Mouse (Mus musculus): ENCODE measurements around the gene Arhgef10l. TPM values are rescaled to one million over a fixed set of nuclear protein-coding genes. Genes with fewer than 3 reads are reported as not detected.
A peak's percentile ranks its signal among the peaks of the same experiment; 100 is the strongest.

The Arhgef10l gene
- polyA plus RNA-seq, 1 experiment: 34.7 TPM

DNA sequence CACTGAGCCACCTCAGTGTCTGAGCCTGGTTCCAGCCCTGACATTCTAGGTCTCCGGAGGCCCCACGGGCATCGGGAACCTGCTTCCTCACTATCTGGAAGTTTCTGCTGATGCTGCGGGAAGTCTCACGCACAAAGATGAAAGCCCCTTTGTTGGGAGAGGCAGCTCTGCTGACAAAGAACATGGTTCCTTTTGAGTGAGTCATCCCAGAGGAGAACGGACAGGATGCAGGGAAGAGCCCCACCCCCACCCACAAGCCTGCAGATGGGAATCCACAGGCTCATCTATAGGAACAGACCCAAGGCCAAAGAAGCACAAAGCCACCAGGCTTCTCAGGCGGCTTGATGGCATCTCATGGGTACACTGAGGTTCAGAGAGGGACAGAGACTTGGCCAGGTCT is 165.0 kb downstream of the Arhgef10l start:
- no peaks in the 10 kb centered on the region for H3K79me2 ChIP-seq (ENCODE audit: control insufficient read depth, insufficient read depth)
- no peak for TF ChIP-seq E2F4 (IDR thresholded peaks at IDR 0.05; ENCODE audit: insufficient read depth)
- TF ChIP-seq REST (IDR thresholded peaks at IDR 0.05; ENCODE audit: insufficient read depth, insufficient read length): no peak
- no peak for TF ChIP-seq USF1 (IDR thresholded peaks at IDR 0.05; ENCODE audit: low read depth)
- TF ChIP-seq CEBPB (IDR thresholded peaks at IDR 0.05; ENCODE audit: insufficient read depth, poor library complexity, severe bottlenecking): no peak
- TF ChIP-seq TCF3 (IDR thresholded peaks at IDR 0.05; ENCODE audit: insufficient read length, low read depth): no peak
- peak overlapping the region; percentile 32 for H3K4me2 ChIP-seq (ENCODE audit: low read depth)
- H3K36me3 ChIP-seq (ENCODE audit: control insufficient read depth, insufficient read depth): no peaks in the 10 kb centered on the region
- no peak overlapping the region for H3ac ChIP-seq (ENCODE audit: control insufficient read depth, insufficient read length)
- H3K4me3 ChIP-seq: no peak overlapping the region
- no peaks in the 10 kb centered on the region for H3K27me3 ChIP-seq (ENCODE audit: control insufficient read depth, insufficient read depth, insufficient read length)

DNA sequence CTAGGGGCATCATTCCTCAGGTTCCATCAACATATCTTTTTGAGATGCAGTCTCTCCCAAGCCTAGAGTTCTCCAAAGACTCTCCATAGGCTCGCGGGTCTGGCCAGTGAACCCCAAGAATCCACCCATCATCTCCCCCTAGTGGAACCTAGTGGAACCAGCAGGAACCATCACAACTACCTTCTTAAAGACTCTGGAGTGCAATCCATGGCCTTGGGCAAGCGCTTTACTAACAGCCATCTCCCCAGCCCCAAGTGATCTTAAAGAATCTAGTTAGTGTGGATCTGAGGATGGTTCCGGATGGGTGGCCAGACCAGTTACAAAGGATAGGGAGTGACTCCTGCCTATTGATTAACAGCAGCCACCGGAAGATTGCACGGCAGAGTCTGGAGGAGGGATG is 166.2 kb downstream of the Arhgef10l start:
- no peak overlapping the region for H3ac ChIP-seq (ENCODE audit: control insufficient read depth, insufficient read length)
- H3K4me2 ChIP-seq (ENCODE audit: low read depth): no peak overlapping the region
- no peaks in the 10 kb centered on the region for H3K79me2 ChIP-seq (ENCODE audit: control insufficient read depth, insufficient read depth)
- no peak overlapping the region for H3K4me3 ChIP-seq
- TF ChIP-seq POLR2A (IDR thresholded peaks at IDR 0.05; ENCODE audit: insufficient read length, low read depth) (no peak), TCF3 (IDR thresholded peaks at IDR 0.05; ENCODE audit: insufficient read length, low read depth) (no peak), MYOG (IDR thresholded peaks at IDR 0.05; ENCODE audit: control insufficient read depth in 1 of 3, insufficient read depth in 1 of 3, insufficient read length in 2 of 3, low read depth in 2 of 3) (no peak), CEBPB (IDR thresholded peaks at IDR 0.05; ENCODE audit: insufficient read depth, poor library complexity, severe bottlenecking) (no peak), E2F4 (IDR thresholded peaks at IDR 0.05; ENCODE audit: insufficient read depth) (no peak), MAX (IDR thresholded peaks at IDR 0.05; ENCODE audit: low read depth) (no peak), REST (IDR thresholded peaks at IDR 0.05; ENCODE audit: insufficient read depth, insufficient read length) (no peak), POLR2AphosphoS2 (IDR thresholded peaks at IDR 0.05; ENCODE audit: insufficient read length, low read depth) (no peak)
- H3K27me3 ChIP-seq (ENCODE audit: control insufficient read depth, insufficient read depth, insufficient read length): no peaks in the 10 kb centered on the region
- no peaks in the 10 kb centered on the region for H3K36me3 ChIP-seq (ENCODE audit: control insufficient read depth, insufficient read depth)

DNA sequence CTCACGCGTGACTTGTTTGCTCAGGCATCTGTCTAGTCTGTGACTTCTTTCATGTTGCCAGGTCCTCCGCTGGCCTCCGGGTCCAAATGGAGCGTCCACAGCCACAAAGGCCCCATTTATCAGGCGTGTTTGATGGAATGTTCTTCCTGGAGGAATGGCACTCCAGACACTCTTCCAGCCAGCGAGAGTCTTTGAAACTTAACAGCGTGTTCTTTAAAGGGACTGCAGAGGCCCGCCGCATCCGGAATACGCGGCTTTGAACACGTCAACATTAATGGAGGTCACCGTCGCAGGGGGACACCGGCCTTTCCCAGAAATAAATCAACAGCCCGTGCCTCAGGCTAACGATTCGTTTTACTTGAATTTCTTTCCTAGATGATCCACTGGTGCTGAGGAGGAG is 168.6 kb downstream of the Arhgef10l start:
- Histone ChIP-seq H3K79me2 (ENCODE audit: control insufficient read depth, insufficient read depth) (no peaks in the 10 kb centered on the region), H3ac (ENCODE audit: control insufficient read depth, insufficient read length) (no peak overlapping the region), H3K4me3 (no peak overlapping the region), H3K4me2 (ENCODE audit: low read depth) (no peak overlapping the region), H3K36me3 (ENCODE audit: control insufficient read depth, insufficient read depth) (no peaks in the 10 kb centered on the region), H3K27me3 (ENCODE audit: control insufficient read depth, insufficient read depth, insufficient read length) (peaks cover 20% of the 10 kb centered on the region)
- no peak for TF ChIP-seq POLR2AphosphoS2 (IDR thresholded peaks at IDR 0.05; ENCODE audit: insufficient read length, low read depth)
- TF ChIP-seq MAX (IDR thresholded peaks at IDR 0.05; ENCODE audit: low read depth): no peak
- no peak for TF ChIP-seq MYOG (IDR thresholded peaks at IDR 0.05; ENCODE audit: control insufficient read depth in 1 of 3, insufficient read depth in 1 of 3, insufficient read length in 2 of 3, low read depth in 2 of 3)
- TF ChIP-seq SRF (IDR thresholded peaks at IDR 0.05; ENCODE audit: control insufficient read depth, insufficient read length, low read depth): no peak
- TF ChIP-seq POLR2A (IDR thresholded peaks at IDR 0.05; ENCODE audit: insufficient read length, low read depth): no peak
- no peak for TF ChIP-seq USF1 (IDR thresholded peaks at IDR 0.05; ENCODE audit: low read depth)
- no peak for TF ChIP-seq REST (IDR thresholded peaks at IDR 0.05; ENCODE audit: insufficient read depth, insufficient read length)
- no peak for TF ChIP-seq TCF3 (IDR thresholded peaks at IDR 0.05; ENCODE audit: insufficient read length, low read depth)
- no peak for TF ChIP-seq MYOD1 (IDR thresholded peaks at IDR 0.05; ENCODE audit: control insufficient read depth in 1 of 3, insufficient read length in 2 of 3, low read depth in 2 of 3)

DNA sequence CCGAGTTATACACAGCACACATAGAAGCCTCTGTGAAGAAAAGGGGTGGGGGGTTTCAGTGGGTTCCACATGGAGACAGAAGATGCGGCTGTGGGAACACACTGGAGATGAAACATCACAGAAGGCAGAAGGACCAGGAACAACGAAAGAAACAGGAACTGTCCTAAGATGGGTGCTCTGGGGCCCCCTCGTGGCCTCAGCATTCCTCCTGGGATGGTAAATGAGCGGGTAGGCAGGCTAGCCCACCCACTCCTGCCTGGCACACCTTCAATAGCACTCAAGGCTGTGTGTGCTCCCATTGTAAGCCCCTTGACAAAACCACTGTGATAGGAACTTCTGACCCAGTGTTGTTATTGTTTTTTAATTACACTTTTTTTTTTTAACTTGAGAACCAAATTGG is 174.3 kb downstream of the Arhgef10l start:
- TF ChIP-seq TCF12 (IDR thresholded peaks at IDR 0.05; ENCODE audit: insufficient read depth, poor library complexity, severe bottlenecking) (no peak), MYOD1 (IDR thresholded peaks at IDR 0.05; ENCODE audit: control insufficient read depth in 1 of 3, insufficient read length in 2 of 3, low read depth in 2 of 3) (no peak), CEBPB (IDR thresholded peaks at IDR 0.05; ENCODE audit: insufficient read depth, poor library complexity, severe bottlenecking) (no peak), USF1 (IDR thresholded peaks at IDR 0.05; ENCODE audit: low read depth) (no peak), MAX (IDR thresholded peaks at IDR 0.05; ENCODE audit: low read depth) (no peak), MYOG (IDR thresholded peaks at IDR 0.05; ENCODE audit: control insufficient read depth in 1 of 3, insufficient read depth in 1 of 3, insufficient read length in 2 of 3, low read depth in 2 of 3) (no peak), REST (IDR thresholded peaks at IDR 0.05; ENCODE audit: insufficient read depth, insufficient read length) (no peak), E2F4 (IDR thresholded peaks at IDR 0.05; ENCODE audit: insufficient read depth) (no peak), TCF3 (IDR thresholded peaks at IDR 0.05; ENCODE audit: insufficient read length, low read depth) (no peak), POLR2A (IDR thresholded peaks at IDR 0.05; ENCODE audit: insufficient read length, low read depth) (no peak)
- no peak overlapping the region for H3K4me2 ChIP-seq (ENCODE audit: low read depth)

DNA sequence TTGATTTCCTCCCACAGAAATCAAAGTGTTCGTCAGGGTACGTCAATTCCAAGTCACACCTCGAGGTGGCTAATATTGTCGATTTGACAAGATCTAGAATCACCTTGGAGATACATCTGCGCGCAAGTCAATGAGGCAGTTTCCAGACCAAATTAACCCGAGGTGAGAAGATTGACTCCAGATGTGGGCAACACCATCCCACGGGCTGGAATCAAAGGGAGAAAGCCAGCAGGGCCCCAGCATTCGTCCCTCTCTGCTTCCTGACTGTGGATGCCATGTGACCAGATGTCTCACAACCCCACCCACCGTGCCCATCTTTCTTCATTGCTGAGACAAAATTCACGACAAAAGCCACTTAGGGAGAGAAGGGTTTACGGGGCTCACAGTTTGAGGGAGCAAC is 180.4 kb downstream of the Arhgef10l start:
- no peak overlapping the region for H3K4me2 ChIP-seq (ENCODE audit: low read depth)
- TF ChIP-seq TCF3 (IDR thresholded peaks at IDR 0.05; ENCODE audit: insufficient read length, low read depth) (no peak), REST (IDR thresholded peaks at IDR 0.05; ENCODE audit: insufficient read depth, insufficient read length) (no peak), MAX (IDR thresholded peaks at IDR 0.05; ENCODE audit: low read depth) (no peak), MYOD1 (IDR thresholded peaks at IDR 0.05; ENCODE audit: control insufficient read depth in 1 of 3, insufficient read length in 2 of 3, low read depth in 2 of 3) (no peak), E2F4 (IDR thresholded peaks at IDR 0.05; ENCODE audit: insufficient read depth) (no peak), USF1 (IDR thresholded peaks at IDR 0.05; ENCODE audit: low read depth) (no peak), POLR2A (IDR thresholded peaks at IDR 0.05; ENCODE audit: insufficient read length, low read depth) (no peak), MYOG (IDR thresholded peaks at IDR 0.05; ENCODE audit: control insufficient read depth in 1 of 3, insufficient read depth in 1 of 3, insufficient read length in 2 of 3, low read depth in 2 of 3) (no peak), TCF12 (IDR thresholded peaks at IDR 0.05; ENCODE audit: insufficient read depth, poor library complexity, severe bottlenecking) (no peak), CEBPB (IDR thresholded peaks at IDR 0.05; ENCODE audit: insufficient read depth, poor library complexity, severe bottlenecking) (no peak), SRF (IDR thresholded peaks at IDR 0.05; ENCODE audit: control insufficient read depth, insufficient read length, low read depth) (no peak), POLR2AphosphoS2 (IDR thresholded peaks at IDR 0.05; ENCODE audit: insufficient read length, low read depth) (no peak)
- H3K27me3 ChIP-seq (ENCODE audit: control insufficient read depth, insufficient read depth, insufficient read length): peaks cover 6% of the 10 kb centered on the region
- H3K4me3 ChIP-seq: no peak overlapping the region
- H3ac ChIP-seq (ENCODE audit: control insufficient read depth, insufficient read length): no peak overlapping the region
- no peaks in the 10 kb centered on the region for H3K36me3 ChIP-seq (ENCODE audit: control insufficient read depth, insufficient read depth)
- no peaks in the 10 kb centered on the region for H3K79me2 ChIP-seq (ENCODE audit: control insufficient read depth, insufficient read depth)

More for the DNA sequence above, 174.3 kb downstream of the Arhgef10l start:
- Histone ChIP-seq H3K79me2 (ENCODE audit: control insufficient read depth, insufficient read depth) (no peaks in the 10 kb centered on the region), H3K4me3 (no peak overlapping the region), H3K36me3 (ENCODE audit: control insufficient read depth, insufficient read depth) (no peaks in the 10 kb centered on the region), H3K27me3 (ENCODE audit: control insufficient read depth, insufficient read depth, insufficient read length) (peaks cover 26% of the 10 kb centered on the region), H3ac (ENCODE audit: control insufficient read depth, insufficient read length) (no peak overlapping the region)
